Mouse (Mus musculus) olfactory bulb, adult 2 months (tissue): ENCODE measurements around the gene Misp.

Experiments used
- CTCF ChIP-seq: fragments of 200-500 bp; IDR thresholded peaks from 2 replicates; pipeline ENCODE4 v1.5.1; 2012; ENCODE audit warnings: low read depth, mild to moderate bottlenecking, low read length, moderate library complexity; ENCODE audit not compliant: insufficient read depth
- POLR2A ChIP-seq: fragments of 200-500 bp; IDR thresholded peaks from 2 replicates; pipeline ENCODE4 v1.6.1; 2012; ENCODE audit warnings: mild to moderate bottlenecking, low read depth, low read length, moderate library complexity; ENCODE audit not compliant: insufficient read depth

GRCm38 (mm10) chr10:79846553-79846952 lies 25.8 kb downstream of the Misp start:
- TF ChIP-seq CTCF (no peak), POLR2A (no peak)
